Mouse (Mus musculus): ENCODE data around the gene Rab3il1. TPM values are rescaled to one million over a fixed set of nuclear protein-coding genes. Genes with fewer than 3 reads are reported as not detected.

The Rab3il1 gene
- polyA plus RNA-seq, 1 experiment from 2014 or later = 30.6 TPM

- Histone ChIP-seq H3K27me3 (ENCODE audit: insufficient read depth, low read length) (no peaks in the 10 kb centered on the region), H3K4me1 (replicated peaks; ENCODE audit: insufficient read depth, low read length) (peaks cover 12% of the 10 kb centered on the region; the same call in 1 of the 2 replicates), H3K4me2 (ENCODE audit: low read length) (peak overlapping the region; percentile 67), H3K4me3 (replicated peaks; ENCODE audit: low read depth, low read length) (peak overlapping the region; percentile 40), H3K9ac (ENCODE audit: low read depth, low read length) (peak overlapping the region; percentile 59), H3K27ac (no peak overlapping the region), H3K9me3 (replicated peaks; ENCODE audit: low read length) (no peaks in the 10 kb centered on the region), H3K36me3 (ENCODE audit: insufficient read depth, low read length) (no peaks in the 10 kb centered on the region)
- WGBS = 10% methylated on average over 19 of the region's 20 CpGs
- ATAC-seq (replicated peaks; ENCODE audit: low FRiP score, low read depth) (no peak; the same call in 1 of the 2 replicates), DNase-seq (ENCODE audit: low spot score) (no peak)
- TF ChIP-seq CTCF (IDR thresholded peaks at IDR 0.05; ENCODE audit: low read depth) = no peak
Observed at GRCm38 (mm10) chr19:10040866-10041387, 39.5 kb downstream of the Rab3il1 start.

GRCm38 (mm10) chr19:10041388-10042148 lies 40.1 kb downstream of the Rab3il1 start, which contains the start of gene Fads3:
TSS of gene Fads3 (plus strand) at chr19:10041569.
- ATAC-seq (replicated peaks; ENCODE audit: low FRiP score, low read depth) = peak; percentile 74
- under 1% methylated on average over 62 of the region's 69 CpGs for WGBS

GRCm38 (mm10) chr19:10042232-10042631 lies 40.8 kb downstream of the Rab3il1 start:
- Histone ChIP-seq H3K9me3 (replicated peaks; ENCODE audit: low read length) (no peaks in the 10 kb centered on the region), H3K4me2 (ENCODE audit: low read length) (peak overlapping the region; percentile 67), H3K27me3 (ENCODE audit: insufficient read depth, low read length) (no peaks in the 10 kb centered on the region), H3K4me3 (replicated peaks; ENCODE audit: low read depth, low read length) (peak overlapping the region; percentile 40), H3K36me3 (ENCODE audit: insufficient read depth, low read length) (no peaks in the 10 kb centered on the region), H3K9ac (ENCODE audit: low read depth, low read length) (peak overlapping the region; percentile 59; the same call in 1 of the 2 replicates), H3K4me1 (replicated peaks; ENCODE audit: insufficient read depth, low read length) (peaks cover 12% of the 10 kb centered on the region; the same call in 1 of the 2 replicates), H3K27ac (no peak overlapping the region)
- ATAC-seq (replicated peaks; ENCODE audit: low FRiP score, low read depth) (no peak), DNase-seq (ENCODE audit: low spot score) (no peak)
- 48% methylated on average over 6 of the region's 6 CpGs for WGBS
- no peak for TF ChIP-seq CTCF (IDR thresholded peaks at IDR 0.05; ENCODE audit: low read depth)

More at GRCm38 (mm10) chr19:10041388-10042148, 40.1 kb downstream of the Rab3il1 start, which contains the start of gene Fads3:
- Histone ChIP-seq H3K4me3 (replicated peaks; ENCODE audit: low read depth, low read length) (peak within 1 kb of the TSS; percentile 40), H3K4me2 (ENCODE audit: low read length) (peak within 1 kb of the TSS; percentile 67), H3K9me3 (replicated peaks; ENCODE audit: low read length) (no peaks in the 10 kb centered on the region), H3K9ac (ENCODE audit: low read depth, low read length) (peak within 1 kb of the TSS; percentile 59), H3K36me3 (ENCODE audit: insufficient read depth, low read length) (no peaks in the 10 kb centered on the region), H3K27me3 (ENCODE audit: insufficient read depth, low read length) (no peaks in the 10 kb centered on the region), H3K4me1 (replicated peaks; ENCODE audit: insufficient read depth, low read length) (peaks cover 12% of the 10 kb centered on the region; the same call in 1 of the 2 replicates), H3K27ac (no peak within 1 kb of the TSS)
- peak; percentile 88 for DNase-seq (ENCODE audit: low spot score)
- TF ChIP-seq CTCF (IDR thresholded peaks at IDR 0.05; ENCODE audit: low read depth) = peak; percentile 17

- no peak overlapping the region for H3K9ac ChIP-seq (ENCODE audit: low read depth, low read length)
- ATAC-seq (replicated peaks; ENCODE audit: low FRiP score, low read depth) (no peak), DNase-seq (ENCODE audit: low spot score) (no peak)
- H3K9me3 ChIP-seq (replicated peaks; ENCODE audit: low read length) = no peaks in the 10 kb centered on the region
- peak overlapping the region; percentile 40; the same call in 1 of the 2 replicates for H3K4me3 ChIP-seq (replicated peaks; ENCODE audit: low read depth, low read length)
- no peak for TF ChIP-seq CTCF (IDR thresholded peaks at IDR 0.05; ENCODE audit: low read depth)
- H3K27ac ChIP-seq = peak overlapping the region; percentile 16; the same call in 1 of the 2 replicates
- peaks cover 12% of the 10 kb centered on the region; the same call in 1 of the 2 replicates for H3K4me1 ChIP-seq (replicated peaks; ENCODE audit: insufficient read depth, low read length)
- peak overlapping the region; percentile 67 for H3K4me2 ChIP-seq (ENCODE audit: low read length)
- no peaks in the 10 kb centered on the region for H3K36me3 ChIP-seq (ENCODE audit: insufficient read depth, low read length)
- WGBS = 80% methylated on average over 4 of the region's 4 CpGs
- no peaks in the 10 kb centered on the region for H3K27me3 ChIP-seq (ENCODE audit: insufficient read depth, low read length)
Observed at GRCm38 (mm10) chr19:10042816-10043215, 41.3 kb downstream of the Rab3il1 start.

GRCm38 (mm10) chr19:10043643-10044042 lies 42.2 kb downstream of the Rab3il1 start:
- no peak overlapping the region for H3K4me3 ChIP-seq (replicated peaks; ENCODE audit: low read depth, low read length)
- DNase-seq (ENCODE audit: low spot score) = no peak
- no peaks in the 10 kb centered on the region for H3K9me3 ChIP-seq (replicated peaks; ENCODE audit: low read length)
- no peaks in the 10 kb centered on the region for H3K27me3 ChIP-seq (ENCODE audit: insufficient read depth, low read length)
- peaks cover 12% of the 10 kb centered on the region; the same call in 1 of the 2 replicates for H3K4me1 ChIP-seq (replicated peaks; ENCODE audit: insufficient read depth, low read length)
- ATAC-seq (replicated peaks; ENCODE audit: low FRiP score, low read depth) = no peak
- TF ChIP-seq CTCF (IDR thresholded peaks at IDR 0.05; ENCODE audit: low read depth) = no peak
- H3K4me2 ChIP-seq (ENCODE audit: low read length) = peak overlapping the region; percentile 67; the same call in 1 of the 2 replicates
- H3K27ac ChIP-seq = no peak overlapping the region
- no peak overlapping the region for H3K9ac ChIP-seq (ENCODE audit: low read depth, low read length)
- no peaks in the 10 kb centered on the region for H3K36me3 ChIP-seq (ENCODE audit: insufficient read depth, low read length)

- Histone ChIP-seq H3K4me1 (replicated peaks; ENCODE audit: insufficient read depth, low read length) (peaks cover 5% of the 10 kb centered on the region; the same call in 1 of the 2 replicates), H3K9ac (ENCODE audit: low read depth, low read length) (no peak overlapping the region), H3K4me2 (ENCODE audit: low read length) (no peak overlapping the region), H3K27ac (no peak overlapping the region), H3K36me3 (ENCODE audit: insufficient read depth, low read length) (no peaks in the 10 kb centered on the region), H3K27me3 (ENCODE audit: insufficient read depth, low read length) (no peaks in the 10 kb centered on the region), H3K4me3 (replicated peaks; ENCODE audit: low read depth, low read length) (no peak overlapping the region), H3K9me3 (replicated peaks; ENCODE audit: low read length) (no peaks in the 10 kb centered on the region)
- no peak for DNase-seq (ENCODE audit: low spot score)
- 82% methylated on average over 2 of the region's 2 CpGs for WGBS
- no peak for TF ChIP-seq CTCF (IDR thresholded peaks at IDR 0.05; ENCODE audit: low read depth)
- ATAC-seq (replicated peaks; ENCODE audit: low FRiP score, low read depth) = no peak
Observed at GRCm38 (mm10) chr19:10045707-10046106, 44.2 kb downstream of the Rab3il1 start.

Measured in kidney, postnatal 0 days (tissue).